Mouse (Mus musculus) heart, adult 2 months (tissue): ENCODE data around the gene Tnik.

Experiments used
- EP300 ChIP-seq: fragments of 200-500 bp; IDR thresholded peaks from 2 replicates; pipeline ENCODE4 v1.6.1; 2011; ENCODE audit warnings: low read depth, low read length, control low read depth; ENCODE audit not compliant: insufficient read depth
- POLR2A ChIP-seq: fragments of 200-500 bp; IDR thresholded peaks from 2 replicates; pipeline ENCODE4 v1.6.1; 2011; ENCODE audit warnings: mild to moderate bottlenecking, low read depth, low read length, control low read depth; ENCODE audit not compliant: insufficient read depth

DNA sequence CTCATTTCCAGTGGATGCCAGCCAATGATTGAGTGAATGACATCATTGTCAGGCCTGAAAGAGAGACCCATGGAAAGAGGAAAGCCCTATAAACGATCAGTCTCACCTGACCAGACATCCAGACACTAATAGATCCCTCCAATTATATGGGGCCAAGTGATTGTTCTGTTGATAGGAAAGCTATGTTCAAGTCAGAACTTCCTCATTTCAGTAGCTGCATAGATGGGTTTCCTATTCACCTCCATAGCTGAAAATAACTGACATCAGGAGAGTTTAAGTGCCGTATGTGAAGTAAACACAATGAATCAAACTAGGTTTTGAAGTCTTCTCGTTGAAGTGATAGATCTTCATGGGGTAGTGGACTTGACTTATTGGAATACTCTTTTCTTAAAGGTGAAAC is 239.7 kb downstream of the Tnik start:
- TF ChIP-seq POLR2A (no peak), EP300 (no peak)
